Mouse (Mus musculus): ENCODE measurements around the gene Cpm. TPM values are rescaled to one million over a fixed set of nuclear protein-coding genes. Genes with fewer than 3 reads are reported as not detected.

Cpm gene
- total and polyA plus RNA-seq, 2 experiments from 2014 or later: 2.3 to 2.4 TPM

- ATAC-seq (no peak), DNase-seq (ENCODE audit: low spot score) (no peak)
- Histone ChIP-seq H3K4me3 (ENCODE audit: low read length) (peak overlapping the region; percentile 97), H3K36me3 (ENCODE audit: insufficient read depth, low read length) (peaks cover 6% of the 10 kb centered on the region; the same call in 1 of the 2 replicates), H3K4me2 (ENCODE audit: low read depth, low read length) (peak overlapping the region; percentile 81), H3K27ac (no peak overlapping the region), H3K9me3 (ENCODE audit: low read length) (no peaks in the 10 kb centered on the region), H3K27me3 (ENCODE audit: insufficient read depth, low read length) (no peaks in the 10 kb centered on the region), H3K4me1 (ENCODE audit: insufficient read depth, low read length) (peaks cover 5% of the 10 kb centered on the region; the same call in 1 of the 2 replicates), H3K9ac (replicated peaks; ENCODE audit: low read length) (peak overlapping the region; percentile 100; the same call in 1 of the 2 replicates)
- TF ChIP-seq CTCF (IDR thresholded peaks at IDR 0.05; ENCODE audit: low read depth): no peak
- WGBS: 82% methylated on average over 9 of the region's 9 CpGs
These were observed 79.6 kb downstream of the Cpm start for GRCm38 (mm10) chr10:117708856-117709255.

- Histone ChIP-seq H3K4me2 (ENCODE audit: low read depth, low read length) (peak overlapping the region; percentile 81), H3K4me1 (ENCODE audit: insufficient read depth, low read length) (peaks cover 5% of the 10 kb centered on the region; the same call in 1 of the 2 replicates), H3K27me3 (ENCODE audit: insufficient read depth, low read length) (no peaks in the 10 kb centered on the region), H3K9ac (replicated peaks; ENCODE audit: low read length) (peak overlapping the region; percentile 100), H3K27ac (peak overlapping the region; percentile 99), H3K36me3 (ENCODE audit: insufficient read depth, low read length) (peaks cover 6% of the 10 kb centered on the region; the same call in 1 of the 2 replicates), H3K9me3 (ENCODE audit: low read length) (no peaks in the 10 kb centered on the region), H3K4me3 (ENCODE audit: low read length) (peak overlapping the region; percentile 97)
- TF ChIP-seq CTCF (IDR thresholded peaks at IDR 0.05; ENCODE audit: low read depth): no peak
- WGBS: 45% methylated on average over 12 of the region's 12 CpGs
- no peak for ATAC-seq
- DNase-seq (ENCODE audit: low spot score): no peak
These were observed 80.1 kb downstream of the Cpm start for GRCm38 (mm10) chr10:117709326-117709830.

GRCm38 (mm10) chr10:117709930-117710603 is 80.8 kb downstream of the Cpm start:
- DNase-seq (ENCODE audit: low spot score) (peak; percentile 87), ATAC-seq (peak; percentile 79)
- TF ChIP-seq CTCF (IDR thresholded peaks at IDR 0.05; ENCODE audit: low read depth): no peak
- Histone ChIP-seq H3K36me3 (ENCODE audit: insufficient read depth, low read length) (peaks cover 6% of the 10 kb centered on the region; the same call in 1 of the 2 replicates), H3K4me3 (ENCODE audit: low read length) (peak overlapping the region; percentile 97), H3K9ac (replicated peaks; ENCODE audit: low read length) (peak overlapping the region; percentile 100), H3K9me3 (ENCODE audit: low read length) (no peaks in the 10 kb centered on the region), H3K27me3 (ENCODE audit: insufficient read depth, low read length) (no peaks in the 10 kb centered on the region), H3K27ac (peak overlapping the region; percentile 99), H3K4me2 (ENCODE audit: low read depth, low read length) (peak overlapping the region; percentile 81), H3K4me1 (ENCODE audit: insufficient read depth, low read length) (peaks cover 5% of the 10 kb centered on the region; the same call in 1 of the 2 replicates)
- WGBS: 1% methylated on average over 66 of the region's 71 CpGs

GRCm38 (mm10) chr10:117710604-117711141 is 81.4 kb downstream of the Cpm start, which contains the start of gene Mdm2:
Gene Mdm2 (minus strand): TSS chr10:117710758.
- Histone ChIP-seq H3K4me3 (ENCODE audit: low read length) (peak within 1 kb of the TSS; percentile 97), H3K27me3 (ENCODE audit: insufficient read depth, low read length) (no peaks in the 10 kb centered on the region), H3K4me1 (ENCODE audit: insufficient read depth, low read length) (peaks cover 5% of the 10 kb centered on the region; the same call in 1 of the 2 replicates), H3K27ac (peak within 1 kb of the TSS; percentile 99), H3K4me2 (ENCODE audit: low read depth, low read length) (peak within 1 kb of the TSS; percentile 81), H3K9me3 (ENCODE audit: low read length) (no peaks in the 10 kb centered on the region), H3K36me3 (ENCODE audit: insufficient read depth, low read length) (peaks cover 6% of the 10 kb centered on the region; the same call in 1 of the 2 replicates), H3K9ac (replicated peaks; ENCODE audit: low read length) (peak within 1 kb of the TSS; percentile 100)
- 3% methylated on average over 46 of the region's 52 CpGs for WGBS
- DNase-seq (ENCODE audit: low spot score) (peak; percentile 97), ATAC-seq (peak; percentile 95)
- TF ChIP-seq CTCF (IDR thresholded peaks at IDR 0.05; ENCODE audit: low read depth): peak; percentile 73

GRCm38 (mm10) chr10:117711408-117711807 is 82.1 kb downstream of the Cpm start:
- no peak for ATAC-seq
- H3K9me3 ChIP-seq (ENCODE audit: low read length): no peaks in the 10 kb centered on the region
- peaks cover 5% of the 10 kb centered on the region; the same call in 1 of the 2 replicates for H3K4me1 ChIP-seq (ENCODE audit: insufficient read depth, low read length)
- peaks cover 6% of the 10 kb centered on the region; the same call in 1 of the 2 replicates for H3K36me3 ChIP-seq (ENCODE audit: insufficient read depth, low read length)
- H3K27me3 ChIP-seq (ENCODE audit: insufficient read depth, low read length): no peaks in the 10 kb centered on the region
- peak overlapping the region; percentile 97 for H3K4me3 ChIP-seq (ENCODE audit: low read length)
- no peak for TF ChIP-seq CTCF (IDR thresholded peaks at IDR 0.05; ENCODE audit: low read depth)
- peak overlapping the region; percentile 76 for H3K4me2 ChIP-seq (ENCODE audit: low read depth, low read length)
- peak overlapping the region; percentile 100; the same call in 1 of the 2 replicates for H3K9ac ChIP-seq (replicated peaks; ENCODE audit: low read length)
- no peak for DNase-seq (ENCODE audit: low spot score)
- WGBS: 73% methylated on average over 5 of the region's 5 CpGs
- H3K27ac ChIP-seq: no peak overlapping the region

- H3K27me3 ChIP-seq (ENCODE audit: insufficient read depth, low read length): no peaks in the 10 kb centered on the region
- ATAC-seq (no peak), DNase-seq (ENCODE audit: low spot score) (no peak)
- no peak overlapping the region for H3K9ac ChIP-seq (replicated peaks; ENCODE audit: low read length)
- peaks cover 5% of the 10 kb centered on the region; the same call in 1 of the 2 replicates for H3K4me1 ChIP-seq (ENCODE audit: insufficient read depth, low read length)
- peaks cover 5% of the 10 kb centered on the region; the same call in 1 of the 2 replicates for H3K36me3 ChIP-seq (ENCODE audit: insufficient read depth, low read length)
- no peak overlapping the region for H3K4me2 ChIP-seq (ENCODE audit: low read depth, low read length)
- WGBS: 93% methylated on average over 9 of the region's 9 CpGs
- H3K9me3 ChIP-seq (ENCODE audit: low read length): no peaks in the 10 kb centered on the region
- no peak for TF ChIP-seq CTCF (IDR thresholded peaks at IDR 0.05; ENCODE audit: low read depth)
- H3K27ac ChIP-seq: no peak overlapping the region
- no peak overlapping the region for H3K4me3 ChIP-seq (ENCODE audit: low read length)
These were observed 83.0 kb downstream of the Cpm start for GRCm38 (mm10) chr10:117712191-117712754.

Data from hindbrain, postnatal 0 days (tissue).